Mouse (Mus musculus) lung, adult 2 months (tissue): Measurements from ENCODE around the gene Epha2.

Experiments used
- CTCF ChIP-seq: fragments of 200-500 bp; IDR thresholded peaks from 2 replicates; pipeline ENCODE4 v1.5.1; 2011; ENCODE audit warnings: mild to moderate bottlenecking, low read length, control low read depth; ENCODE audit not compliant: insufficient read depth
- POLR2A ChIP-seq: fragments of 200-500 bp; IDR thresholded peaks from 2 replicates; pipeline ENCODE4 v1.6.1; 2011; ENCODE audit warnings: low read depth, mild to moderate bottlenecking, control low read depth, low read length, borderline replicate concordance; ENCODE audit errors: extremely low read depth

- TF ChIP-seq CTCF (no peak), POLR2A (peak; percentile 40; the same call in 1 of the 2 replicates)
Measured at GRCm38 (mm10) chr4:141272878-141273277, 28.2 kb upstream of the Epha2 start.
